Mouse (Mus musculus) B cell, adult 62 days (primary cell): ENCODE measurements around the gene Clec2g. TPM values are rescaled to one million over a fixed set of nuclear protein-coding genes. Genes with fewer than 3 reads are reported as not detected.

ENCODE experiments used
- total RNA-seq: library from RNA; stranded (reverse); gene quantifications from 4 replicates; pipeline ENCODE4 v1.2.4, GENCODE M21; 2023

Gene Clec2g
- 6.9 to 13.2 TPM (median 10.2 TPM) in 4 replicates for total RNA-seq

DNA sequence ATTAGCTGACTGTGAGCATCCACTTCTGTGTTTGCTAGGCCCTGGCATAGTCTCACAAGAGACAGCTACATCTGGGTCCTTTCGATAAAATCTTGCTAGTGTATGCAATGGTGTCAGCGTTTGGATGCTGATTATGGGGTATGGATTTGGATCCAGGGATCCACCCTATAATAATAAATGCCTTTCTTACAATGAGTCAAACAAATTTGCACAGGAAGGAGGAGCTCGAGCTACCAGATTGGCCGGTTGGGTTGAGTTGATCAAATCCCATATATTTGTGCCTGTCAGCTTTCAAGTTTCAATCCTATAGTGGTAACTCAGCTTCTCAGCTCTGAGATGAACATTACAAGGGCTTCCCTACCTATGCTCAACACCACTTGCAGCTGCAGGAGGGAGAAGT, at the start of gene Clec2g:
Gene Clec2g, plus strand, starts transcription at position 301 of the 400 bp plus-strand sequence.

GRCm38 (mm10) chr6:128887091-128887790, 46.9 kb upstream of the Clec2g start, which contains the start of gene Clec2i:
Clec2i (plus strand) TSS chr6:128887588.

DNA sequence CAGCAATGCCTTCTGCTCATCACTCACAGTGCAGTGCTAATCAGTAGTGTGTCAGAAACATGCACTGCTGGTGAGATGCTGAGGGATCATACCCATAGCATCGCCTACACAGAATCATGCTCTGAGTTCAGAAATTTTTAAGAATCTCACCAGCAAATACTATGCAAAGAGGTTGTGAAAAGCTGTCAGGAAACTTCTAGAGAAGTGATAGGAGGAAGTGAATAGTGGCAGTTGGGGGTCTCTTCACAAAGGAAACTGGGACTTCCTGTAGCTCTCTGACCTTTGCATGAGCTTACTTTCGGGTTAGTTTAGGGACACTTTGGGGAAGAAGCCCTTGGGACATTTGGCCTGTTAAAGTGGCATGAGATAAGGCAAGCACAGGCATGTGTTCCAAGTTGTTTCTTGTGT, 43.2 kb upstream of the Clec2g start, which contains the start of gene BC035044:
Gene BC035044, minus strand, starts transcription at position 179 of the 408 bp plus-strand sequence.

Other genes starting within 250 kb of the Clec2g start
- gene Klrb1, start 211.3 kb upstream of the Clec2g start, total RNA-seq: 0.78 to 1.2 TPM in 2 of 4 replicates, not detected in the others
- 0.86 to 1.7 TPM (median 0.91 TPM) in 4 replicates for gene Klrb1c, start 145.2 kb upstream of the Clec2g start, total RNA-seq
- gene Gm44511, start 108.1 kb upstream of the Clec2g start, total RNA-seq: not detected in 4 replicates
- gene Klrb1b, start 108.0 kb upstream of the Clec2g start, total RNA-seq: 0.63 to 2.4 TPM (median 0.74 TPM) in 4 replicates
- 57.3 to 68.0 TPM (median 63.4 TPM) in 4 replicates for gene Clec2i, start 46.8 kb upstream of the Clec2g start, total RNA-seq
- gene BC035044, start 43.3 kb upstream of the Clec2g start, total RNA-seq: 77.5 to 80.6 TPM (median 79.9 TPM) in 4 replicates
- 5.7 to 8.1 TPM (median 6.8 TPM) in 4 replicates for gene Klrb1f, start 111.5 kb downstream of the Clec2g start, total RNA-seq
- gene Clec2e, start 166.5 kb downstream of the Clec2g start, total RNA-seq: not detected in 4 replicates
- 96.0 to 109 TPM (median 100 TPM) in 4 replicates for gene Clec2d, start 246.2 kb downstream of the Clec2g start, total RNA-seq